Mouse (Mus musculus) small intestine, adult 2 months (tissue): ENCODE results near the gene Aaas.

Experiments used
- CTCF ChIP-seq: fragments of 200-500 bp; IDR thresholded peaks from 2 replicates; pipeline ENCODE4 v1.5.1; 2012; ENCODE audit warnings: low read depth, mild to moderate bottlenecking, control low read depth, inconsistent platforms, low read length, moderate library complexity, mixed read lengths; ENCODE audit not compliant: insufficient replicate concordance, insufficient read length; ENCODE audit errors: extremely low read depth
- POLR2A ChIP-seq: fragments of 200-500 bp; IDR thresholded peaks from 2 replicates; pipeline ENCODE4 v1.6.1; 2012; ENCODE audit warnings: low read depth, mild to moderate bottlenecking, control low read depth, inconsistent platforms, low read length, moderate library complexity

DNA sequence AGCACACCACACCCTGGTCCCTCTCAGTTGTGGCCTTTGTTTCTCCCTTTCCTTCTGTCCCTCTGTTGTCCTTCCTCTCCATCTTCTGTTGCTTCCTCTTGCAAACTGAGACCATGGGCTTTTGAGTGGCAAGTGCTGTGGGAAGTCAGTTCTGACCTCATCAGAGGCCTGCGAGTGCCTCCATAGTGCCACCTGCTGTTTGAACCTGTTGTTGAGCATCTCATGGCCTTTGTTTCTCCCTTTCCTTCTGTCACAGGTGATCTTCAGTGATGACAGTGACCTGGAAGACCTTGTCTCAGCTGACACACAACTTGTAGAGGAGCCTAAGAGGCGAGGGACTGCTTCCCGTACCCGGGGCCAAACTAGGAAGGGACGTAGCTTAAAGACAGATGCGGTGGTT is 34.3 kb downstream of the Aaas start:
- TF ChIP-seq POLR2A, result no peak
- peak; percentile 73; the same call in 1 of the 2 replicates for TF ChIP-seq CTCF
